Mouse (Mus musculus) T-cell, adult 66 days (primary cell): ENCODE data around the gene Ctla2a. TPM values are rescaled to one million over a fixed set of nuclear protein-coding genes. Genes with fewer than 3 reads are reported as not detected.

ENCODE experiments used
- total RNA-seq, 2 experiments: library from RNA; stranded (reverse); gene quantifications; 3 replicates in 1 of 2; 4 replicates in 1 of 2; pipeline ENCODE4 v1.2.4; 2023

Gene Ctla2a
- total RNA-seq, result 10 to 100 TPM; 21.8 to 24.4 TPM

GRCm38 (mm10) chr13:60936500-60936901, at the start of gene Ctla2a, which contains the start of gene Gm49391:
Gene Ctla2a, minus strand, starts transcription at chr13:60936625.
Gene Gm49391, minus strand, starts transcription at chr13:60936571.

DNA sequence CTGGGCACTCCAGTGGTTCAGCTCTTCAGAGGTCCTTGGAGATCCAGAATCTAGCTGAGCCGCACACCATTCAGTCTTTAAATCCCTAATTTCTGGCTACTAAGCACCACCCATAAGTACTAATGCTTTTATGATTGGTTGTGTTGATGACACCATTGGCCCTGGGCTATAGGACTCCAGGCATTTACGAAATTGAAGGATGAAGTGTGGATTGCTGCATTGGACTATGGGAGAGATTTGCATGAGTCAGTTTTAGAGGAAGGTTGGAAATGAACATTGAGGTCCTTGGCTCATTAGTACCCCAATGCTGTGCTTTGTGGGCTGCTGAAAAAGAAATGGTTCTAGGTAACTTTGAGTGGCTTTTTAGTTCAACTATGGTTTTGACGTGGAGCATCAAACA, 5.5 kb upstream of the Ctla2a start, which contains the start of gene Tpbpa:
Gene Tpbpa (minus strand): TSS at position 101 of the 400 bp plus-strand sequence.

DNA sequence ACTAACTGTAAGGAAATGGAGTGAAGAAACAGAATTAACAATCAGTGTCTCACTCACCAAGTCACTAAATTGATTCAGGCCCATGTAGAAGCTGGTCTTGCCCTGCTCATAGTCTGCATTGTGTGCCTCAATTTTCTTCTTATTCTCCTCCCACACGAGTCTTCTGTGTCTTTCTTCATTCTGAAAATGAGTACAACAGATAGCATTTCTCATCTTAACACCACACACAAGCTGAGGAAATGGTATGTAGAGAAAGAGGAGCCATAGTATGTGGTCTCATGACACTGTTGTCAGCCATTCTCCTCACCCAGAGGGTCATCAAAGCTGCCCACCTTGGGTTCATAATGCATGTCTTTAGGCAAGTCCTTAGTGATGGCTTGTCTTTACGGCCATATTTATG, 935 bp downstream of the Ctla2a start, which contains the start of gene Gm49393:
Gene Gm49393 (minus strand): TSS at position 101 of the 400 bp plus-strand sequence.

GRCm38 (mm10) chr13:60904780-60905179, 31.6 kb downstream of the Ctla2a start, which contains the start of gene Tpbpb:
Gene Tpbpb, minus strand, starts transcription at chr13:60904880.

GRCm38 (mm10) chr13:60897328-60897727, 39.1 kb downstream of the Ctla2a start, which contains the start of gene Ctla2b:
Gene Ctla2b, minus strand, starts transcription at chr13:60897447.

GRCm38 (mm10) chr13:60896794-60897193, 39.6 kb downstream of the Ctla2a start, which contains the start of gene Gm49392:
Gene Gm49392, minus strand, starts transcription at chr13:60896894.

Other genes starting within 250 kb of the Ctla2a start
- not detected for gene BC051665, start 150.3 kb downstream of the Ctla2a start, total RNA-seq
- gene Ctsll3, start 133.8 kb downstream of the Ctla2a start, total RNA-seq, result not detected
- gene 4930486L24Rik, start 72.2 kb downstream of the Ctla2a start, total RNA-seq, result 1 to 10 TPM; 4.9 to 5.2 TPM
- under 1 TPM in 1 of 2 experiments, not detected in 1; 0.47 TPM for gene Gm49392, start 39.7 kb downstream of the Ctla2a start, total RNA-seq
- gene Ctla2b, start 39.2 kb downstream of the Ctla2a start, total RNA-seq, result 1 to 10 TPM; 7.8 to 9.0 TPM
- not detected for gene Tpbpb, start 31.7 kb downstream of the Ctla2a start, total RNA-seq
- gene Gm49393, start 1.0 kb downstream of the Ctla2a start, total RNA-seq, result not detected
- not detected for gene Gm49391, start 54 bp downstream of the Ctla2a start, total RNA-seq
- not detected for gene Tpbpa, start 5.4 kb upstream of the Ctla2a start, total RNA-seq
- not detected for gene Ctsj, start 69.3 kb upstream of the Ctla2a start, total RNA-seq
- gene Ctsq, start 104.0 kb upstream of the Ctla2a start, total RNA-seq, result not detected
- gene Ctsr, start 227.6 kb upstream of the Ctla2a start, total RNA-seq, result not detected